Mouse (Mus musculus) embryonic facial prominence, embryonic 11.5 days (tissue): ENCODE data around the gene Syt16. TPM values are rescaled to one million over a fixed set of nuclear protein-coding genes. Genes with fewer than 3 reads are reported as not detected.
A peak's percentile ranks its signal among the peaks of the same experiment; 100 is the strongest.

Experiments used
- ATAC-seq: fragments of 200-750 bp; cut with Nextera tagmentation; replicated peaks from 2 replicates; pipeline ENCODE4 v1.8.0; 2017; ENCODE audit warnings: low read depth; ENCODE audit not compliant: insufficient number of reproducible peaks, low FRiP score, low TSS enrichment
- DNase-seq: peaks from one replicate; pipeline ENCODE4 v3.0.0-alpha.2; 2015; ENCODE audit warnings: low spot score
- H3K27ac ChIP-seq: fragments of 300-500 bp; sonication (generic); replicated peaks from 2 replicates; pipeline ENCODE4 v1.5.1; 2014; ENCODE audit warnings: mild to moderate bottlenecking, low read depth, low read length, control low read depth
- H3K27me3 ChIP-seq: fragments of 300-500 bp; sonication (generic); 2 replicates; pipeline ENCODE4 v1.6.1; 2014; ENCODE audit warnings: mild to moderate bottlenecking, low read length, moderate library complexity, mixed read lengths; ENCODE audit not compliant: control insufficient read depth, insufficient read depth
- H3K36me3 ChIP-seq: fragments of 300-500 bp; sonication (generic); replicated peaks from 2 replicates; pipeline ENCODE4 v1.6.1; 2014; ENCODE audit warnings: low read depth, mild to moderate bottlenecking, low read length, moderate library complexity, mixed read lengths; ENCODE audit not compliant: control insufficient read depth, insufficient read depth
- H3K4me1 ChIP-seq: fragments of 300-500 bp; sonication (generic); 2 replicates; pipeline ENCODE4 v1.6.1; 2014; ENCODE audit warnings: low read length, mixed read lengths; ENCODE audit not compliant: control insufficient read depth, insufficient read depth
- H3K4me2 ChIP-seq: fragments of 300-500 bp; sonication (generic); 2 replicates; pipeline ENCODE4 v1.6.1; 2014; ENCODE audit warnings: low read depth, mild to moderate bottlenecking, control low read depth, low read length, moderate library complexity
- H3K4me3 ChIP-seq: fragments of 300-500 bp; sonication (generic); 2 replicates; pipeline ENCODE4 v1.5.1; 2014; ENCODE audit warnings: low read depth, low read length, control low read depth
- H3K9ac ChIP-seq: fragments of 300-500 bp; sonication (generic); replicated peaks from 2 replicates; pipeline ENCODE4 v1.6.1; 2014; ENCODE audit warnings: mild to moderate bottlenecking, control low read depth, low read length
- H3K9me3 ChIP-seq: fragments of 300-500 bp; sonication (generic); replicated peaks from 2 replicates; pipeline ENCODE4 v1.6.1; 2016; ENCODE audit warnings: mild to moderate bottlenecking, low read length, inconsistent platforms, mixed read lengths; ENCODE audit not compliant: control insufficient read depth
- WGBS: fragments of 180-500 bp; shearing (Covaris S2); extraction: QIAGEN DNeasy Blood & Tissue Kit; methylation state at CpG from one replicate; pipeline ENCODE4 v1.1.7; 2014; 5-methylcytosine and 5-hydroxymethylcytosine counted together
- polyA plus RNA-seq: library from polyadenylated mRNA; unstranded; fragments of >200 nt; fragmentation: Nextera tagmentation; extraction: Ambion mirVana; gene quantifications from 2 replicates; pipeline ENCODE4 v1.2.1, GENCODE M21; 2014

Syt16 gene
- polyA plus RNA-seq, 1 experiment from 2014 or later: 5.2 TPM

GRCm38 (mm10) chr12:74062547-74062946 is 65.1 kb downstream of the Syt16 start:
- no peaks in the 10 kb centered on the region for H3K27me3 ChIP-seq
- no peak overlapping the region for H3K4me2 ChIP-seq
- H3K9ac ChIP-seq: no peak overlapping the region
- ATAC-seq: no peak
- no peaks in the 10 kb centered on the region for H3K4me1 ChIP-seq
- H3K9me3 ChIP-seq: no peaks in the 10 kb centered on the region
- no peaks in the 10 kb centered on the region for H3K36me3 ChIP-seq
- no peak overlapping the region for H3K27ac ChIP-seq
- WGBS: 92% methylated on average over 1 of the region's 1 CpGs
- no peak for DNase-seq
- H3K4me3 ChIP-seq: no peak overlapping the region

GRCm38 (mm10) chr12:74068912-74069311 is 71.5 kb downstream of the Syt16 start:
- Histone ChIP-seq H3K4me2 (no peak overlapping the region), H3K9ac (no peak overlapping the region), H3K4me1 (no peaks in the 10 kb centered on the region), H3K36me3 (no peaks in the 10 kb centered on the region), H3K4me3 (no peak overlapping the region), H3K9me3 (no peaks in the 10 kb centered on the region), H3K27me3 (no peaks in the 10 kb centered on the region), H3K27ac (no peak overlapping the region)
- DNase-seq: no peak
- 97% methylated on average over 1 of the region's 1 CpGs for WGBS
- no peak for ATAC-seq

GRCm38 (mm10) chr12:74075590-74075989 is 78.1 kb downstream of the Syt16 start:
- WGBS: 74% methylated on average over 3 of the region's 3 CpGs
- ATAC-seq: no peak
- H3K9ac ChIP-seq: no peak overlapping the region

GRCm38 (mm10) chr12:74076091-74076490 is 78.6 kb downstream of the Syt16 start:
- no peaks in the 10 kb centered on the region for H3K4me1 ChIP-seq
- H3K9ac ChIP-seq: no peak overlapping the region
- no peaks in the 10 kb centered on the region for H3K36me3 ChIP-seq
- ATAC-seq (no peak), DNase-seq (no peak)
- no peak overlapping the region for H3K4me3 ChIP-seq
- H3K4me2 ChIP-seq: no peak overlapping the region
- H3K9me3 ChIP-seq: no peaks in the 10 kb centered on the region
- no peaks in the 10 kb centered on the region for H3K27me3 ChIP-seq
- no peak overlapping the region for H3K27ac ChIP-seq
- WGBS: 66% methylated on average over 4 of the region's 4 CpGs

More at GRCm38 (mm10) chr12:74075590-74075989, 78.1 kb downstream of the Syt16 start:
- Histone ChIP-seq H3K27me3 (no peaks in the 10 kb centered on the region), H3K4me1 (no peaks in the 10 kb centered on the region), H3K27ac (no peak overlapping the region), H3K4me2 (no peak overlapping the region), H3K36me3 (no peaks in the 10 kb centered on the region), H3K4me3 (no peak overlapping the region), H3K9me3 (no peaks in the 10 kb centered on the region)
- no peak for DNase-seq

- Histone ChIP-seq H3K27ac (no peak overlapping the region), H3K9ac (no peak overlapping the region), H3K27me3 (no peaks in the 10 kb centered on the region), H3K36me3 (no peaks in the 10 kb centered on the region), H3K4me3 (no peak overlapping the region), H3K4me2 (no peak overlapping the region), H3K4me1 (no peaks in the 10 kb centered on the region), H3K9me3 (no peaks in the 10 kb centered on the region)
- 88% methylated on average over 3 of the region's 3 CpGs for WGBS
- ATAC-seq (no peak), DNase-seq (no peak)
These were observed 83.7 kb downstream of the Syt16 start for GRCm38 (mm10) chr12:74081122-74081521.

GRCm38 (mm10) chr12:74084389-74084788 is 86.9 kb downstream of the Syt16 start:
- Histone ChIP-seq H3K27ac (no peak overlapping the region), H3K4me2 (no peak overlapping the region), H3K27me3 (no peaks in the 10 kb centered on the region), H3K9ac (no peak overlapping the region), H3K9me3 (no peaks in the 10 kb centered on the region), H3K4me3 (no peak overlapping the region), H3K36me3 (no peaks in the 10 kb centered on the region), H3K4me1 (no peaks in the 10 kb centered on the region)
- no peak for ATAC-seq
- no peak for DNase-seq
- 89% methylated on average over 5 of the region's 5 CpGs for WGBS

- no peaks in the 10 kb centered on the region for H3K4me1 ChIP-seq
- no peaks in the 10 kb centered on the region for H3K9me3 ChIP-seq
- 48% methylated on average over 8 of the region's 8 CpGs for WGBS
- no peaks in the 10 kb centered on the region for H3K36me3 ChIP-seq
- H3K4me3 ChIP-seq: no peak overlapping the region
- no peak overlapping the region for H3K4me2 ChIP-seq
- H3K27me3 ChIP-seq: no peaks in the 10 kb centered on the region
- DNase-seq: peak; percentile 12
- no peak for ATAC-seq
- H3K27ac ChIP-seq: no peak overlapping the region
- no peak overlapping the region for H3K9ac ChIP-seq
These were observed 89.6 kb downstream of the Syt16 start for GRCm38 (mm10) chr12:74087086-74087485.

- H3K36me3 ChIP-seq: no peaks in the 10 kb centered on the region
- H3K27ac ChIP-seq: no peak overlapping the region
- 94% methylated on average over 1 of the region's 1 CpGs for WGBS
- no peak overlapping the region for H3K4me2 ChIP-seq
- no peak overlapping the region for H3K4me3 ChIP-seq
- no peak for ATAC-seq
- no peak overlapping the region for H3K9ac ChIP-seq
- H3K4me1 ChIP-seq: no peaks in the 10 kb centered on the region
- DNase-seq: no peak
- no peaks in the 10 kb centered on the region for H3K27me3 ChIP-seq
- no peaks in the 10 kb centered on the region for H3K9me3 ChIP-seq
These were observed 92.1 kb downstream of the Syt16 start for GRCm38 (mm10) chr12:74089342-74090131.
